Mouse (Mus musculus) heart, embryonic 11.5 days (tissue): Measurements from ENCODE around the gene Lima1. TPM values are rescaled to one million over a fixed set of nuclear protein-coding genes. Genes with fewer than 3 reads are reported as not detected.

Experiments used
- ATAC-seq: fragments of 200-750 bp; cut with Nextera tagmentation; replicated peaks from 2 replicates; pipeline ENCODE4 v1.8.0; 2017; ENCODE audit warnings: moderate library complexity; ENCODE audit not compliant: insufficient number of reproducible peaks, low FRiP score, low TSS enrichment
- H3K27ac ChIP-seq: fragments of 300-500 bp; sonication (generic); 2 replicates; pipeline ENCODE4 v1.5.1; 2014; ENCODE audit warnings: mild to moderate bottlenecking, low read depth, low read length
- H3K27me3 ChIP-seq: fragments of 300-500 bp; sonication (generic); 2 replicates; pipeline ENCODE4 v1.6.1; 2014; ENCODE audit warnings: mild to moderate bottlenecking, low read length, mixed read lengths; ENCODE audit not compliant: control insufficient read depth, insufficient read depth
- H3K36me3 ChIP-seq: fragments of 300-500 bp; sonication (generic); 2 replicates; pipeline ENCODE4 v1.6.1; 2014; ENCODE audit warnings: mild to moderate bottlenecking, low read length, moderate library complexity, mixed read lengths; ENCODE audit not compliant: control insufficient read depth, insufficient read depth
- H3K4me1 ChIP-seq: fragments of 300-500 bp; sonication (generic); 2 replicates; pipeline ENCODE4 v1.6.1; 2014; ENCODE audit warnings: low read length; ENCODE audit not compliant: control insufficient read depth, insufficient read depth
- H3K4me2 ChIP-seq: fragments of 300-500 bp; sonication (generic); 2 replicates; pipeline ENCODE4 v1.6.1; 2014; ENCODE audit warnings: mild to moderate bottlenecking, moderate library complexity
- H3K4me3 ChIP-seq: fragments of 300-500 bp; sonication (generic); 2 replicates; pipeline ENCODE4 v1.5.1; 2014; ENCODE audit warnings: low read depth, low read length
- H3K9ac ChIP-seq: fragments of 300-500 bp; sonication (generic); 2 replicates; pipeline ENCODE4 v1.6.1; 2014; ENCODE audit warnings: mild to moderate bottlenecking, low read depth, low read length, moderate library complexity
- H3K9me3 ChIP-seq: fragments of 300-500 bp; sonication (generic); replicated peaks from 2 replicates; pipeline ENCODE4 v1.6.1; 2016; ENCODE audit warnings: low read length; ENCODE audit not compliant: control insufficient read depth
- WGBS: fragments of 180-500 bp; shearing (Covaris S2); extraction: QIAGEN DNeasy Blood & Tissue Kit; methylation state at CpG from one replicate; pipeline ENCODE4 v1.1.7; 2014; ENCODE audit not compliant: insufficient replicate concordance; 5-methylcytosine and 5-hydroxymethylcytosine counted together
- polyA plus RNA-seq: library from polyadenylated mRNA; unstranded; fragments of >200 nt; fragmentation: Nextera tagmentation; extraction: Ambion mirVana; gene quantifications from 2 replicates; pipeline ENCODE4 v1.2.1, GENCODE M21; 2014

Gene Lima1
- polyA plus RNA-seq, 1 experiment from 2014 or later: 24.1 TPM

GRCm38 (mm10) chr15:99850265-99850664 is 25.0 kb downstream of the Lima1 start:
- 54% methylated on average over 3 of the region's 3 CpGs for WGBS
- no peak for ATAC-seq
- no peak overlapping the region for H3K4me3 ChIP-seq

GRCm38 (mm10) chr15:99847937-99848336 is 27.3 kb downstream of the Lima1 start:
- Histone ChIP-seq H3K9ac (no peak overlapping the region), H3K27ac (no peak overlapping the region), H3K9me3 (no peaks in the 10 kb centered on the region), H3K4me1 (peaks cover 3% of the 10 kb centered on the region; the same call in 1 of the 2 replicates), H3K4me3 (no peak overlapping the region), H3K4me2 (peak overlapping the region; percentile 22; the same call in 1 of the 2 replicates), H3K36me3 (no peaks in the 10 kb centered on the region), H3K27me3 (no peaks in the 10 kb centered on the region)
- ATAC-seq: no peak
- 29% methylated on average over 8 of the region's 8 CpGs for WGBS

More at GRCm38 (mm10) chr15:99850265-99850664, 25.0 kb downstream of the Lima1 start:
- Histone ChIP-seq H3K4me2 (no peak overlapping the region), H3K27me3 (no peaks in the 10 kb centered on the region), H3K9me3 (no peaks in the 10 kb centered on the region), H3K36me3 (no peaks in the 10 kb centered on the region), H3K9ac (no peak overlapping the region), H3K27ac (no peak overlapping the region), H3K4me1 (peaks cover 3% of the 10 kb centered on the region; the same call in 1 of the 2 replicates)

GRCm38 (mm10) chr15:99847207-99847881 is 27.9 kb downstream of the Lima1 start:
- no peak overlapping the region; the same call in 1 of the 2 replicates for H3K4me2 ChIP-seq
- H3K36me3 ChIP-seq: no peaks in the 10 kb centered on the region
- WGBS: 66% methylated on average over 13 of the region's 13 CpGs
- no peaks in the 10 kb centered on the region for H3K9me3 ChIP-seq
- H3K27ac ChIP-seq: no peak overlapping the region
- peaks cover 3% of the 10 kb centered on the region; the same call in 1 of the 2 replicates for H3K4me1 ChIP-seq
- ATAC-seq: no peak
- H3K9ac ChIP-seq: no peak overlapping the region
- no peak overlapping the region for H3K4me3 ChIP-seq
- no peaks in the 10 kb centered on the region for H3K27me3 ChIP-seq

- Histone ChIP-seq H3K9ac (no peak overlapping the region), H3K9me3 (no peaks in the 10 kb centered on the region), H3K36me3 (no peaks in the 10 kb centered on the region), H3K27me3 (no peaks in the 10 kb centered on the region), H3K4me3 (no peak overlapping the region), H3K4me2 (no peak overlapping the region), H3K4me1 (peaks cover 3% of the 10 kb centered on the region; the same call in 1 of the 2 replicates), H3K27ac (no peak overlapping the region)
- 60% methylated on average over 6 of the region's 6 CpGs for WGBS
- no peak for ATAC-seq
Measured at GRCm38 (mm10) chr15:99846633-99847032, 28.6 kb downstream of the Lima1 start.

- Histone ChIP-seq H3K9me3 (no peaks in the 10 kb centered on the region), H3K27me3 (no peaks in the 10 kb centered on the region), H3K27ac (no peak overlapping the region), H3K36me3 (no peaks in the 10 kb centered on the region), H3K9ac (no peak overlapping the region), H3K4me3 (no peak overlapping the region), H3K4me1 (0 out of 2 replicates have a peak, but pooled peaks cover 3% of the 10 kb centered on the region), H3K4me2 (no peak overlapping the region)
- no peak for ATAC-seq
- 71% methylated on average over 3 of the region's 3 CpGs for WGBS
Measured at GRCm38 (mm10) chr15:99843856-99844255, 31.4 kb downstream of the Lima1 start.

GRCm38 (mm10) chr15:99839910-99840309 is 35.3 kb downstream of the Lima1 start:
- ATAC-seq: no peak
- no peak overlapping the region for H3K27ac ChIP-seq
- no peaks in the 10 kb centered on the region for H3K36me3 ChIP-seq
- H3K9me3 ChIP-seq: no peaks in the 10 kb centered on the region
- 69% methylated on average over 2 of the region's 2 CpGs for WGBS
- H3K4me2 ChIP-seq: no peak overlapping the region
- H3K27me3 ChIP-seq: no peaks in the 10 kb centered on the region
- no peaks in the 10 kb centered on the region for H3K4me1 ChIP-seq
- H3K4me3 ChIP-seq: no peak overlapping the region
- no peak overlapping the region for H3K9ac ChIP-seq

- Histone ChIP-seq H3K36me3 (no peaks in the 10 kb centered on the region), H3K9me3 (no peaks in the 10 kb centered on the region), H3K27me3 (no peaks in the 10 kb centered on the region), H3K4me2 (no peak overlapping the region), H3K4me1 (no peaks in the 10 kb centered on the region), H3K9ac (no peak overlapping the region), H3K4me3 (no peak overlapping the region), H3K27ac (no peak overlapping the region)
- ATAC-seq: no peak
- 79% methylated on average over 13 of the region's 13 CpGs for WGBS
Measured at GRCm38 (mm10) chr15:99839165-99839840, 36.0 kb downstream of the Lima1 start.

GRCm38 (mm10) chr15:99837561-99837960 is 37.7 kb downstream of the Lima1 start:
- no peak for ATAC-seq
- WGBS: 69% methylated on average over 7 of the region's 7 CpGs

More at GRCm38 (mm10) chr15:99837561-99837960, 37.7 kb downstream of the Lima1 start:
- Histone ChIP-seq H3K27me3 (no peaks in the 10 kb centered on the region), H3K4me1 (no peaks in the 10 kb centered on the region), H3K4me2 (no peak overlapping the region), H3K27ac (no peak overlapping the region), H3K9me3 (no peaks in the 10 kb centered on the region), H3K36me3 (no peaks in the 10 kb centered on the region), H3K9ac (no peak overlapping the region), H3K4me3 (no peak overlapping the region)
